Mouse (Mus musculus) spleen, adult 2 months (tissue): Measurements from ENCODE around the gene Sgce.

ENCODE experiments used
- CTCF ChIP-seq: fragments of 200-500 bp; IDR thresholded peaks from 2 replicates; pipeline ENCODE4 v1.5.1; 2011; ENCODE audit warnings: mild to moderate bottlenecking, inconsistent platforms; ENCODE audit not compliant: insufficient read depth, insufficient read length, insufficient replicate concordance; ENCODE audit errors: extremely low read depth
- POLR2A ChIP-seq: fragments of 200-500 bp; IDR thresholded peaks from 2 replicates; pipeline ENCODE4 v1.6.1; 2011; ENCODE audit warnings: low read depth, low read length, inconsistent platforms

DNA sequence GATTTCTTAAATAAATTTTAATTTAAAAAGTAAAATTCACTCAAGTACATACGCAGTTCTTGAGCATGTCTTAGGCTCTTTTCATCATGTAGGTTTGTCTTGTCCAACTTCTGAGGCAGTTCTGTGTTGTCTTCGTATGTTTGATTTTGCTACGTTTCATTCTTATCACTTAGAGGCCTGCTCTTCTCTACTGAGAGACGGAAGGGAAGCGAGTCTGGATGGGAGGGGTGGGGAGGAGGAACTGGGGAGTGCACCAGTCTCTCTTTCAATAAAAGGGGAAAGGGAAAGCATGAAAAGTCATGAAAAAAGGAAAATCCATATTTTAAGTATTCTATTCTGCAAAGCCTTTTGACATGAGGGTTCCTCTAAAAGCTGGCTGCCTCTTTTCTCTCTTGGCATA is 91.5 kb downstream of the Sgce start:
- no peak for TF ChIP-seq CTCF
- no peak for TF ChIP-seq POLR2A
